Mouse (Mus musculus): ENCODE results near the gene Ptpdc1.

The Ptpdc1 gene

DNA sequence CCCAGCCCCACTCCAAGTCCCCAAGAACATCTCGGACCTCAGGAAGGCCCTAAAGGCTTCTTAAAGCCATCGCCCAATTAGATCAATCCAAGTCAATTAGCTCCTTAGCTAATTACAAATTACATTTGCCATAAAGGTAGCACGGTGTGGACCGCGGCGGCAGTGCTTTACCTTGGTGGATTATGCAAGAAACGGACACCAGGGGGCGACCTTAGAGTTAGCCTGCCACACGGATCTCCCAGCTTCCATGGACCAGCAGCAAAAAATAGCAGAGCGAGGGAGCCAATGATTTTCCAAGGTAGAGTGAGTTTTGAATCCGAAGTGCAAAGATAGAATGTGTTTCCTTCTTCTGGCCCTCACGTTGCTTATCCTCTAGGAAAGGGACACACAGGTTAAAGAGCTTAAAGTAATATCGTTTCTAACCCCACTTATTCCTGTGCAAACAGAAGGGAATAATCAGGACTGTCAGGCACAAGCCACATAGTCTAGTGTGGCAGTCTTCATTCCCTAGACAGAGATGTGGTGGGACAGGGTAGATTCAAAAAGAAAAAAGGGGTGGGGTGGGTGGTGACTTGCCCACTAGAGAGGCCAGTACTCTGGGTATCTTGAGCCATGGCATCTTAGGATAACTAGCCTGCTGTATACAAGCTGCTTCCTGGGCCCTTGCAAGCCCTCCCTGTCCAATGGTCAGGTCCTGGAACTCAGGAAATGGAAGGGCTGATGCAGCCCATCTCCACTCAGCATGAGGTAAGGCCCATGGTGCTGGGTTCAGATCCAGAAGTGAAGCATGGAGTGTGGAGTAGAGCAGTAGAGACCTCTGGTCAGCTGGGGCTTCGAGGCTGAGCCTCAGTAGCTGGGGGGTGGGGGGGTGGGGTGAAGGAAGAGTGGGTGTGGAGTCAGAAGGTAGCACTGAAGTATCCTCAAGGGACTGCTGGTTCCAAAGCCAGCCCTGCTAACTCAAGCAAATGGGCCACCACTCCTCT is 28.6 kb upstream of the Ptpdc1 start:
- DNase-seq, result peak in 1 of 2 experiments; percentile 65

DNA sequence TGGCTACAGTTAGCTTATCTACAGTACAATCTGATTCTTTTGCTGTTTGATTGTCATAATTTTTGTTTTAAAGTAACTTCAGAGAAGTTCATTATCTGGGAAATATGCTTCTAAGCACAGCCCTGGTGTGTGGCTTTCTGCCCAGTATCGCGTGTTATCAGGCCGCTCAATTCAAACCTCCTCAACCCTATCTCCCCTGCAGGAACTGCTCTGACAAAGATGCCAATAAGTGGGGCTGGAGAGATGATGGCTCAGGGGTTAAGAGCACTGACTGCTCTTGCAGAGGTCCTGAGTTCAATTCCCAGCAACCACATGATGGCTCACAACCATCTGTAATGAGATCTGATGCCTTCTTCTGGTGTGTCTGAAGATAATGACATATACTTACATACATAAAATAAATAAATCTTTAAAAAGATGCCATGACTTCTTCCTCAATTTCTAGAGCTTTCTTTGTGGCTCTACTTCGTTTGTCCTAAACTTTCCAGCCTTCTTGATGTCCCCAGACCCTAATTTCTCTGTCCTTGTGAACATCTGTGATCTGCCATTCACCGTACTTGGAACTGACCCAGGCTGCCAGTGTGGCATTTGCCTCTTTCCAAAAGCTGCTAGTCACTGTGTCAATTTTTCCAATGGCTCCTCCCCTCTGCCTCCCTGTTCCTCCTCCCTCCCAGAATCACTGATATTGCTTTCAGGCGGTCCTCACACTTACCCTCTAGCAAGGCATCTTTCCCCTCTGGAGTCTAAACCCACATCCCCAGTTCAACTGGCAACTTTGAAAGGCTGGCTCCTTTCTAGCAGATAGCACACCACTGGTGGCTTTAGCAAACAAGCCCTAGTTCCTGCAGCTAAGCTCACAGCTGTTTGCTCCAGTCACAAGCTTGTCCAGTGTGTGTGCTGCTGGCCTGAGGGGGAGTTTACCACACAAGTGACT is 25.9 kb upstream of the Ptpdc1 start:
- no peak for DNase-seq

DNA sequence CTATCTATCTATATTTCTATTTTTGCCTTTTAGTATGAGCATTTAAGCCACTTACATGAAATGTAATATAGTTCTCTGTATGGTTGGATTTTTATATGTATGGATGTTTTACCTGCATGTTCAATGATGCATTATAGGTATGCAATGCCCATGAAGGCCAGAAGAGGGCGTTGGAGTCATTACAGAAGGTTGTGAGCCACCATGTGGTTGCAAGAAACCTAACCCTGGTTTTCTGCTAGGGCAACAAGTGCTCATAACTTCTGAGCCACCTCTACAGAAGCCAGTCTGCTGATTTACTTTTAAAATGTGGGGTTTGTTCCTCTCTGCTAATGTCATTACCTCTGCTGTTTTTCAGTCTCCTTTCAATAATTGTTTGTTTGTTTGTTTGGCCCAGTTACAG is 25.2 kb upstream of the Ptpdc1 start:
- no peak for DNase-seq

DNA sequence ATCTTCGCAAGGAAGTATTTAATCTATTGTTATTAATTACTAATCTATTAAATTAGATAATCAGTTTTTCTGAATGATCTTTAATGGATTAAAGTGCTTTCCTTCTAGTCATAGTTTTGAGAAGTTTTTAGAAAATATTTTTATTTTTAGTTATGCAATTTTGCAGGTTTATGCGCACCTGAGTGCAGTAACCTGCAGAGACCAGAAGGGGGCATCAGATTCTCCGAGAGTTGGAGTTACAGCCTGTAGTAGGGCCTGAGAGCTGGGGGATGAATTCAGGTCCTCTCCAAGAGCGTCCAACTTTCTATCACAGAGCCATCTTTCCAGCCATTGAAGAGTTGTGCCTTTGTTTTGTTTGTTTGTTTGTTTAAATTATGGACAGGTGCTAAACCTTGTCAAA is 21.2 kb upstream of the Ptpdc1 start:
- DNase-seq, result no peak

DNA sequence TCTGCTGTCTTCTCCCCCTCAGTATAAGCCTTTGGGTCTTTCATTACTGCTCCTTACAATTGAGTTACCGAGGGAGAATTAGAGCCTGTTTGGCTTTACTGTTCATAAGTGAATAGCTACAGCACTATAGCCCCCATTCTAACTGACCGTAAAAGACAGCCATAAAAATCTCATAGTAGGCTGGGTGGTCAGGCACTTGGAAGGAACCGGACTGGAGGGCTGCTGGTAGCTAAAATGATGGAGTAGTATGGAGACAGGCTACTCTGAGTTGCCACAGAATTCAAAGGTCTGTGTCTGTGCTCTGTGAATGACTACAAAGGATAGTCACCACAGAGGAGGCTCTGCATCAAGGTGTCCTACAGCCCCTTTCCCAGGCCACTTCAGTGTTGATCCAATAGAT is 18.5 kb upstream of the Ptpdc1 start:
- DNase-seq, result no peak

DNA sequence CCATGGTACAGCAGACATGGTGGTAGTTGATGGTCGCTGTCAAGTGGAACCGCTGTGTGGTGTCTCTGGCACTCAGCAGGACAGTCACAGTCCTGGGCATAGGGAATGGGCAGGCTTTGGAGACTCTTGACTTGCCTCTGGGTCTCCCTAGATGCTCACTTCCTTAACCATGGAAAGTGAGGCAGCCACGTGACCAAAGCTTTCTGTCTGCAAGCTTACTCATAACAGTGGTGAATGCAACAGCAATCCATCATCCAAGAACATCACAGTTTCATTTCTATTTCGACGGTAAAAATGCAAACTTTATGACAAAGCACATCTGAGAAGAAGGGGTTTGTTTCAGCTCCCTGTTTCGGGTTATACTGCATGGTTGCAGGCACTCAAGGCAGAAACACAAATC is 17.6 kb upstream of the Ptpdc1 start:
- no peak for DNase-seq

DNA sequence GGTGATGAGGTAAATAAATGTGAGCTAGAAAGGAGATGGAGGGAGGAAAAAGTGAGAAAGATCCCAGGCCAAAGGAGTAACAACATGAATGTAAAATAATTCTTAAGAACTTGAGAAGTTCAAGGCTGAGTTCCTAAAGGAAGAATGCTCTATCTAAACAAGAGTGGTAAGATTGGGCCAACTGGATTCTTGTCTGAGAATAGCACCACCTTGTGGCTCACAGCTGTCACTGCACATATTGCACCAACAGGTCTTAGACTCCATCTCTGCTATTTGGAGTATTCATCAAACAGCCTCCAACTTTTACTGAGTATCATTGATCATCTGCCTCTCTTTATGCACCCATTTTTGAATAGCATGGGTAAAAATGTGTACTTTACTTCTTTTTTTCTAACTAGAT is 14.1 kb upstream of the Ptpdc1 start:
- DNase-seq, result peak in 1 of 2 experiments; percentile 24

DNA sequence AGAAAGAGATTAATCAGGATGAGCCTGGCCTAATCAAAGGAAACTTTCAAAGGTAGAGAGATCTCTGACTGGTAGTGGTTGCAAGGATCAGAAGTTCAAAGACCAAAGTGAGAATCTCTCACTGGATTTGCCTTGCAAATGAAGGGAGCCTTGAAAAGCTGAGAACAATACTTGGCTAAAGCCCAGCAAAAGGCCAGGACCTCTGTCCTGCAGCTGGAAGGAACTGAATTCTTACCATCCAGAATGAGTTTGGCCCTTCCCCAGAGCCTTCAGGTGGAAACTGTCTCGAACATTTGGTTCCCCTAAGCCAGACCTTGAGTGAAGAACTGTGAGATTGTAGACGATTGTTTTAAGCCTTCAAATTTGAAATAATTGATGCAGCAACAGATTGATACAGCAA is 12.2 kb upstream of the Ptpdc1 start:
- no peak for DNase-seq

DNA sequence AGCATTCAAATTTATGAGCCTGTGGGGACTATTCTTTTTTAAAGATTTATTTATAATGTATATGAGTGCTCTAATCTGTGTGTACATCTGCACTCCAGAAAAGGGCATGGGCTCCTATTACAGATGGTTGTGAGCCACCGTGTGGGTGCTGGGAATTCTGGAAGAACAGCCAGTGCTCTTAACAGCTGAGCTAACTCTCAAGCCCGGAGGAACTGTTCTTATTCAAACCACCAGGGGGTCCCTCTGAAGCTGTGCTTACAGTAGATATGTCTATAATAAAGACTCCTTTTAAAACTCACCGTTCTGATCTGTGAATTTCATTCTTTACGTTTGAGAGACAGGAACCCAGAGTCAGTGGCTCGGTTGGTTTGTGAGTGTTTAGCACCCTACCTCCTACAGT is 6.2 kb upstream of the Ptpdc1 start:
- DNase-seq, result no peak

DNA sequence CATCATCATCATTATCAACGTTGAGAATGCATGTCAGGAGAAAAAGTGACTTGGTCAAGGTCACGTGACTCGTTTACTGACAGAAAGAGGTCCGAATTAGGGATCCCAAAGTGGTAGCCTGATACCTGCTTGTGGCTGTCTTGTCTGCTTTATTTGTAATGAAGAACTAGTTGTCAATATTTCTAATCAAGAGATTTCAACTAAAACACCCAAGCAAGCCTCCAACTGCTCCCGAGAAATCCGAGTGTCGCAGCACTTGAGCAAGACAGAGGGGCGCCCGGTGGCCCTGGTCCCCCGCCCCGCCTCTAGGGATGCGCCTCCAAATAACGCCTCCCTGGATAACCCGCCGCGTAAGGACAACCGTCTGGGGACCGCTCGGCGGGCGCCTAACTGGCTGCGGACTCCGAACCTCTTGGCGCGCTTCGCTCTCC is 481 bp downstream of the Ptpdc1 start:
- no peak for DNase-seq

DNA sequence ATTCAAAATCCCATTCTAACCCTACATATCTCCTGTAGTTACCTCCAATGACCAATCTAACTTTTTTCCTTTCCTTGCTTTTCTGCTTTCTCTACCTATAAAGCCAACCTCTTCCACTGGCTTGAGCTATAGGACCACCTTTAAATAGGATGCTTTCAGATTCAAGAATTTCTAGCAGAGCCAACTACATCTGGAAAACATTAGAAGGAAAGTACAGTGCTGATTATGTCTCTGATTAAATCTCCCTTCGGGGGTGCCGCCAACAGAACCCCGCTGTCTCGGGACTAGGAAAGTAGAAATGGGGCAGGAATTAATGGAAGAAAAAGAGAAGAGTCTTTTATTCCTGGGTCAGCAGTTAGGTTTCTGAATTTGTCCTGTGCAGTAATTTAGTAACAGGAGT is 6.6 kb downstream of the Ptpdc1 start:
- no peak for DNase-seq

DNA sequence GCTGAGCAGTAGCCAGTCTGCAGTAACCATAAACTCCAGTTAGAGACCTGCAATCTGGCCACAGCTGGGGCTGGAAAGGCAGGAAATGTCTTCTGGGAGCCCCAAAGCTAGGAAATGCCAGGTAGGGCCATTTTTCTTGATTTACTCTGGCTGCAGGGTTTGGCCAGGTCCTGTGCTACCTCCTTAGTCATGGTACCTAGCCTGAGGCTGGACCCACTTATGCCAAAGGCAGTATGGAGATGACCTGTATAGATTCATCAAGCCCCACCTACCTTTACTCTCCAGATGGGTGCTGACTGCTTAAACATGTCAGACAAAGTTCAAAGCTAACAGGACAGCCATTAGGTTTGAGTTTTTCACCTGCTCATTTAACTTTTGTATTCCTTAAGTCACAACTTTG is 7.7 kb downstream of the Ptpdc1 start:
- DNase-seq, result no peak

DNA sequence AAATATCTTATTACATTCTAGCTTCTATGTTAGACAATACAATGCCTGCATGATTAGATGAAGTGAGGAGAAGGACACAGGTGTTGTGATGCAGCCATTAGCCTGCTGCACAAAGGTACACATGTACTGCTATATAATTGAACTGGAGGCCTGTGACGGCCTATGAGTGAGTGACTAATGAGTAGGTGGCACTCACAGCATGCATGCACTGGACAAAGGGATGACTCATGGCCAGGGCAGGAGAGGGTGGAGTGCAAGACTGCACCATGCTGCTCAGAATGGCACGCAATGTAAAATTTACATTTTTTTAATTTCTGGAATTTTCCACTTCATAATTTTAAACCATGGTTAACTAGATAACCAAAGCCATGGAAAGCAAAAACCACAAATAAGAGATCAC is 10.9 kb downstream of the Ptpdc1 start:
- DNase-seq, result no peak

DNA sequence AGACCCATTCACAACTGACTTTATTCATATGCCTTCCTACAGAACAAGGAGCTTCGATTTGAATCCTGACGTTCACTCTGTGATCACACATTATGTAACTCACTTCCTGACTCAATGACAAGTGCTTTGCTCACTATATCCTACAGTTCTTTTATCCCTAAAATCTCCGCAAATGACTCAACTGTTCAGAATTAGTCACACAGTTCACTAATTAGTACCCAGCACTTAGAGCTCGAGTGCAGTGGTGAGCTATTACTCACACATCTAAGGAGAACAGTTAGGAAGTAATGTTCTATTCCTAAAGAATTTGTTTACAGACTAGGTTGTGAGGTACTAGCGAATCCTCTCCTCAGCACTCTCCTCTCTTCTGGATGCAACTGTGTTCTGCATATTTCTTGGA is 16.4 kb downstream of the Ptpdc1 start:
- no peak for DNase-seq

DNA sequence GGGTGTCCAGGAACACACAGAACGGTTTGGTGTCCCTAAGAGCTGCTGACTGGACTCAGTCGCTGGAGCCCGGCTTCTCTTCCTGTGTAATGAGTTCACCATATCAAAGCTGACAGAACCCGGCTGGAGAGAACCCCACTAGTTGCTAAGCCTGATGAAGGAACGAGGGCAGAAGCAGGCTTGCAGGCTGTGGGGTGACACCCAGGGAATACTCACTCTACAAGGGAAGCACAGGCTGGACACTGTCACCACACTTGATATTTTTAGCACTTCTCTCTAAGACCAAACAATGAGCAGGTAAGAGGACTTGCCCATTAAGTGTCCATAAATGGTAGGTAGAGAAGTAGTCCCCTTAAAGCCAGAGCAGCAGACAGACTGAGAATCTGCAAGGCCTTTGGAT is 20.9 kb downstream of the Ptpdc1 start:
- no peak for DNase-seq

DNA sequence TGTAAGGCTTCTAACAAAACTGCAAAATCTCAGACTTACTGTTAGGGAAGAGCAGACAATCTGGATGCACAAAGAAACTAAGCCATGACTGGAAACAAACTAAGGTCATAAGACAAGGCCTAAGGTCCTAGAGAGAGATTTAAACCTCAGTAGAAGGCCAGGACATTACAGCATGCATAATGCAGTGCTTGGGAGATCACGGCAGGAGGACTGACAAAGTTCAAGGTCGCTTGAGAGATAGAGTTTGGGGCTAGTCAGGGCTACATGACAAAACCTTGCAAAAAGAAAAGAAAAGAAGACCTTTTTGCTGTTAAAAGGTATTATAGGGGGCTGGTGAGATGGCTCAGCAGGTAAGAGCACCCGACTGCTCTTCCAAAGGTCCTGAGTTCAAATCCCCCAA is 22.2 kb downstream of the Ptpdc1 start:
- DNase-seq, result no peak

DNA sequence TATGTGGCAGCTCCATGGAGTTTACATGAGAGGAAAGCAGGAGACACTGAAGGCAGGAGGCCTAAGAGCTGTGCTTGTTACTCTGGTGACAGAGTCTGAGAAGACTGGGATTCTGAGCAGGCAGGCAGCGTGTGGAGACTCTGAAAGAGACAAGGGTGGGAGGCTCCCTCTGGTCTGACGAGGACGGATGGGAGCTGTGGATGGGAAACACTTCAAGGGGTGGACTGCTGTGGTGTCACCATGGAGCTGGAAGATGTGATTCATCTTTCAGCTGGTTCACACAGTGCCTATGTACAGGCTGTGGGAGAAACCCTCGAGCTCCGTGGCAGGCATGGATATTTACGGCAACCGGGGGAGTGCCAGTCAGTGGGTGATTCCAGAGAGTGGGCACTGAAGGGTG is 30.9 kb downstream of the Ptpdc1 start:
- DNase-seq, result no peak

DNA sequence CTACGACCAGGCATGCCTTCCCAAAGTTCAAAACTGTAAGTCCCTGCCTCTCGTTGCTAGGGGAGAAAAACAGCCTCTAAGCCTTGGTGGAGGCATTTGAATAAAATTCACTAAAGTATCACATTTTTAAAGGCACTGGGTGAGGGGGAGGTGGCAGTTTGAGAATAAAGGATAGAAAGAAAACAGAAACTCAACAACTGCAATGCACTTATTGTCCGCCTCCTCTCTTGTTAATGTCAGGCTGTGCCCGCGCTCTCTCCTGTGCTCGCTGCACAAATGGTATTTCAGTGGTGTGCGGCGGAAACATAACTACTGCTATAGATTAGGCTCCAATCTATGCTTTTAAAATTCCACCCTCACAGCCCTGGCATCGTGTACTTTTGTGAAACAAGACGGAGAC is 31.4 kb downstream of the Ptpdc1 start:
- no peak for DNase-seq

DNA sequence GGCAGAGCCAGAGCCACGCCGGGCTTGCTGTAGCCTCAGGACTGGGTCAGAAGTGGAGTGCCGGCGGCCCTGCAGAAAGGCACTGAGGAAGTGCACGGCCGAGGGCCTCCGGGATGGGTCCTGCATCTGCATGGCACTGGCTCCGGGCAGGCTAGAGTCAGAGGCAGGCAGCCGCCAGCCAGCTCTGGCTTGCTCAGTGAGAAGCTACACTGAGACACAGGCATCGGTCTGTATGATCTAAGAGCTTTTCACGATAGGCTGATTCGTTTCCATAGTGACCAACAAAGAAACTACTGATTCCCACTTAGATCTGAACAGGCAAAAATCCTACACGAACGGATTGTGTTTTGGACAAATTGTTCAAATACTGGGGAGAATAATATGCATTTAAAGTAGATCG is 32.3 kb downstream of the Ptpdc1 start:
- no peak for DNase-seq

DNA sequence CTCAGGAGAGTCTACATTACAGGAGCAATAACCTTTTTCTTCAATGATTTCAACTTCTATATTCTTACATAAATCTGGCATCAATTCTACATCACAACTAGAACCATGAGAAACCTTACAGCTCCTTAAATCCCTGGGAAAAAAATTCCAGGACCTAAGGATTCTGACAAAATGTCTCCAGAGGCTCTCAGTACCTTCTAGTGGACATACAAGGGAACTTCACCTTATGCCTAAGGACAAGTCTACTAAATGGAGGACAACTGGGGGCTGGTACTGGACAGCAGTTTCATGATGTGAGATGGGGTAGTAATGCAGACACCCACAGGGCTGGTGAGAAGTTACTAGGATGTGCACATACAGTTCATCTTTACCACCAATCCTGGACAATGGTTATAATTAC is 34.7 kb downstream of the Ptpdc1 start:
- no peak for DNase-seq

DNA sequence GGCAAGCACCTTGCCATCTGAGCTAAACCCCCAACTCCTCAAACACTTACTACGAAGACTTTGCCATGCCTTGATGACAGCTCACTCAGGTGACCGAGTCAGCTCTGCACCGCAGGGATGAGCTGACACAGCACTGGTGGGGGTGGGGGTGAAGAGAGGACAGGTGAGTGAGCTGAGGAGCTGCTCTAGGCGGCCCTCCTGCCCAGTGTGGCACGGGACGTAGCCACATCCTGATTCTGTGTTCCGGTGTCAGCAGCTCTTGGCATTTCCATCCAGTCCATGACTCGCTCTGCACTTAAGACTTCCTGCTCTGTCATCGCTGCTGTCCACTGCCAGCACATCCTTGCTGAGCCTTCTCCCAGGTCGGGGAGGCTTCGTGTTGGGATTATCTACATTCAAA is 38.1 kb downstream of the Ptpdc1 start:
- no peak for DNase-seq

DNA sequence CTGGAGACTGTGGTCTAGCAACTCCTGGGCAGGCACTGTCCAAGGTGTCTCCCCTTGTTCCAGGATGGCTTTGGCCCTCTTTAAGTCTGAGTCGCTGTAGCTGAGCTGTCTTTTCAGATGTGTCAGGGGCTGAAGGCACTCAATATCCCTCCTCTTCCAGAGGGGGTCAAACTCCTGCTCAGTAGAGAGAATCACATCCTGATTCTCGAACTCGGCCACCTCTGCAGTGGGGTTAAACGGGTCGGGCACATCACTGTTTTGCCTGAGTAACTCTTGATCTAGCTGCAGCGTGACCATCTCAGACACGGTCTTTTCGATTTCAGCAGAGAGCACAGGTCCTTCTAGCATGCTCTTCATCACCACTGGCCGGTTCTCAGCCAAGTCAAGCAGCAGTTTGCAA is 39.0 kb downstream of the Ptpdc1 start:
- DNase-seq, result no peak

DNA sequence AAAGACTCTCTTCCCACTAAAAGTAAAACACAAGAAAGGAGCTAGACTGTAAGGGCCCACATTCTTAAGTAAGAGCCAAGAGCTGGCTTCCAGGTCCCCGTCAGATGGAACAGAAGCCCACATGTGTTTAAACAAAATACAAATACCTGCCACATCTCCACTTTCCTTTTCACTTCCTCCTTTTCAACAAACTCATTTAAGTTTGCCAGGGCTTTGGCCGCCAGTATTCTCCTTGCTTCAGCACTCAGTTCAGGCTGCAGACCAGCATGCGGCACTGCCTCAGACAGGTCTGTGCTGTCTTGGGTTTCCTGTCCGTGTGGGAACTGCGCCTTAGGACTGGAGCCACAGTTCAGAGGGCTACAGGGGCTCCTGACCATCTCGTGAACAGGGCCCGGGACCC is 39.7 kb downstream of the Ptpdc1 start:
- DNase-seq, result peak; percentile 31 to 32

Data from spleen, adult 18-20 months (tissue).